Mouse (Mus musculus) ES-E14 (cell line): ENCODE data around the gene Prkcb. TPM values are rescaled to one million over a fixed set of nuclear protein-coding genes. Genes with fewer than 3 reads are reported as not detected.

Source experiments
- DNase-seq: peaks from one replicate; pipeline ENCODE4 v3.0.0-alpha.2; 2013; ENCODE audit warnings: low read depth, low spot score
- H3K27ac ChIP-seq: 2 replicates; pipeline ENCODE4 v1.5.1; 2012; ENCODE audit warnings: low read depth, mild to moderate bottlenecking, low read length, moderate library complexity, mixed read lengths; ENCODE audit not compliant: poor library complexity, insufficient read depth, severe bottlenecking
- H3K36me3 ChIP-seq: 2 replicates; pipeline ENCODE4 v1.6.1; 2012; ENCODE audit warnings: mild to moderate bottlenecking, low read length, moderate library complexity, mixed read lengths; ENCODE audit not compliant: control insufficient read depth, poor library complexity, insufficient read depth, severe bottlenecking
- H3K4me1 ChIP-seq, 2 experiments: fragments of 150-350 bp in 1 of 2; sonication (generic) in 1 of 2; 2 replicates each; pipeline ENCODE4 v1.6.1; 2012; ENCODE audit warnings: low read length in 2 of 2, mild to moderate bottlenecking in 1 of 2, mixed read lengths in 1 of 2; ENCODE audit not compliant: control insufficient read depth in 2 of 2, insufficient read depth in 2 of 2, poor library complexity in 1 of 2
- H3K4me3 ChIP-seq, 2 experiments: fragments of 150-350 bp in 1 of 2; sonication (generic) in 1 of 2; 2 replicates each; pipeline ENCODE4 v1.5.1; 2012; ENCODE audit warnings: low read length in 2 of 2, low read depth in 1 of 2, mild to moderate bottlenecking in 1 of 2, mixed read lengths in 1 of 2; ENCODE audit not compliant: insufficient read depth in 1 of 2, poor library complexity in 1 of 2, severe bottlenecking in 1 of 2
- H3K9ac ChIP-seq: 2 replicates; pipeline ENCODE4 v1.6.1; 2012; ENCODE audit warnings: low read depth, mild to moderate bottlenecking, low read length, mixed read lengths; ENCODE audit not compliant: poor library complexity, insufficient read depth, severe bottlenecking
- H3K9me3 ChIP-seq: fragments of 150-350 bp; sonication (generic); 2 replicates; pipeline ENCODE4 v1.6.1; 2012; ENCODE audit warnings: low read depth, mild to moderate bottlenecking, low read length; ENCODE audit not compliant: control insufficient read depth, insufficient read depth
- CHD2 ChIP-seq: IDR thresholded peaks from 2 replicates; pipeline ENCODE4 v1.6.1; 2014; ENCODE audit warnings: mild to moderate bottlenecking, low read depth, low read length, inconsistent platforms
- HCFC1 ChIP-seq: IDR thresholded peaks from 2 replicates; pipeline ENCODE4 v1.6.1; 2012; ENCODE audit warnings: low read length, inconsistent platforms, borderline replicate concordance; ENCODE audit not compliant: insufficient read depth
- MAFK ChIP-seq: IDR thresholded peaks from 2 replicates; pipeline ENCODE4 v1.6.1; 2014; ENCODE audit warnings: mild to moderate bottlenecking, low read depth, low read length, inconsistent platforms; ENCODE audit not compliant: insufficient read depth
- ZC3H11A ChIP-seq: IDR thresholded peaks from 2 replicates; pipeline ENCODE4 v1.6.1; 2012; ENCODE audit warnings: low read depth, mild to moderate bottlenecking, inconsistent platforms, low read length, borderline replicate concordance
- ZNF384 ChIP-seq: IDR thresholded peaks from 2 replicates; pipeline ENCODE4 v1.6.1; 2012; ENCODE audit warnings: low read depth, low read length, inconsistent platforms
- in situ Hi-C, 2 experiments: fragments of 600-800 bp; cut with MboI; formaldehyde crosslinking; loops; one replicate each; pipeline ENCODE4 v1.15.1; 2025; ENCODE audit warnings: low sequenced_read_pairs in 2 of 2, inconsistent platforms in 1 of 2; ENCODE audit not compliant: unreplicated experiment in 2 of 2
- total RNA-seq: library from RNA; depleted of rRNA; stranded (reverse); fragments of 300-350 nt; gene quantifications from 2 replicates; pipeline ENCODE4 v1.2.3, GENCODE M21; 2012

Prkcb gene
- total RNA-seq, 1 experiment = 6.1 TPM

- Histone ChIP-seq H3K4me3 (no peak overlapping the region), H3K36me3 (no peaks in the 10 kb centered on the region), H3K27ac (no peak overlapping the region), H3K9me3 (no peaks in the 10 kb centered on the region), H3K9ac (no peak overlapping the region), H3K4me1 (peaks cover 5 to 6% of the 10 kb centered on the region in 2 experiments; a peak in 3 of 4 replicates)
- no peak for DNase-seq
- no peak for TF ChIP-seq ZNF384
- TF ChIP-seq HCFC1 = no peak
- no peak for TF ChIP-seq MAFK
- no peak for TF ChIP-seq ZC3H11A
- TF ChIP-seq CHD2 = no peak
- in situ Hi-C loops = no loop called here
Measured at GRCm38 (mm10) chr7:122610161-122610560, 321.6 kb downstream of the Prkcb start.

GRCm38 (mm10) chr7:122613876-122614275 lies 325.3 kb downstream of the Prkcb start:
- H3K4me1 ChIP-seq = peaks cover 5 to 6% of the 10 kb centered on the region in 2 experiments; a peak in 3 of 4 replicates
- no peak overlapping the region for H3K9ac ChIP-seq
- no peak overlapping the region for H3K4me3 ChIP-seq
- no peaks in the 10 kb centered on the region for H3K9me3 ChIP-seq
- in situ Hi-C loops = no loop called here
- no peak overlapping the region for H3K27ac ChIP-seq
- DNase-seq = no peak
- H3K36me3 ChIP-seq = no peaks in the 10 kb centered on the region
- TF ChIP-seq HCFC1 (no peak), ZNF384 (no peak), MAFK (no peak), CHD2 (no peak), ZC3H11A (no peak)

- H3K9me3 ChIP-seq = no peaks in the 10 kb centered on the region
- no peak for TF ChIP-seq ZNF384
- no peak for TF ChIP-seq CHD2
- no peak for TF ChIP-seq HCFC1
- no peaks in the 10 kb centered on the region for H3K36me3 ChIP-seq
- H3K4me1 ChIP-seq = 0 out of 4 replicates have a peak, but pooled peaks cover 0 to 2% of the 10 kb centered on the region in 2 experiments
- in situ Hi-C loops = no loop called here
- H3K9ac ChIP-seq = no peak overlapping the region
- DNase-seq = no peak
- no peak overlapping the region for H3K27ac ChIP-seq
- no peak overlapping the region for H3K4me3 ChIP-seq
Measured at GRCm38 (mm10) chr7:122622125-122622774, 333.7 kb downstream of the Prkcb start.

- in situ Hi-C loops = no loop called here
- H3K27ac ChIP-seq = no peak overlapping the region
- TF ChIP-seq MAFK = no peak
- 0 out of 2 replicates have a peak, but pooled peaks have one; percentile 4 for TF ChIP-seq ZC3H11A
- H3K36me3 ChIP-seq = no peaks in the 10 kb centered on the region
- H3K4me3 ChIP-seq = no peak overlapping the region
- no peak for DNase-seq
- H3K9ac ChIP-seq = no peak overlapping the region
- H3K4me1 ChIP-seq = 0 out of 4 replicates have a peak, but pooled peaks cover 0 to 2% of the 10 kb centered on the region in 2 experiments
- no peaks in the 10 kb centered on the region for H3K9me3 ChIP-seq
Measured at GRCm38 (mm10) chr7:122623753-122624152, 335.2 kb downstream of the Prkcb start.

GRCm38 (mm10) chr7:122628050-122628449 lies 339.5 kb downstream of the Prkcb start:
- in situ Hi-C loops = no loop called here
- DNase-seq = no peak
- no peak overlapping the region for H3K4me3 ChIP-seq

More at GRCm38 (mm10) chr7:122628050-122628449, 339.5 kb downstream of the Prkcb start:
- Histone ChIP-seq H3K36me3 (no peaks in the 10 kb centered on the region), H3K4me1 (peaks cover 2 to 6% of the 10 kb centered on the region in 2 experiments; a peak in 2 of 4 replicates), H3K9me3 (no peaks in the 10 kb centered on the region), H3K27ac (no peak overlapping the region), H3K9ac (no peak overlapping the region)
- no peak for TF ChIP-seq CHD2
- TF ChIP-seq ZC3H11A = no peak
- no peak for TF ChIP-seq ZNF384
- no peak for TF ChIP-seq HCFC1
- TF ChIP-seq MAFK = no peak
